Mouse (Mus musculus): Measurements from ENCODE around the gene Hspa5.
"Not testable (repeated sequence)": the region's sequence is repeated elsewhere in the genome, so short reads cannot be mapped to it uniquely, and the experiment has no call there.

Gene Hspa5

DNA sequence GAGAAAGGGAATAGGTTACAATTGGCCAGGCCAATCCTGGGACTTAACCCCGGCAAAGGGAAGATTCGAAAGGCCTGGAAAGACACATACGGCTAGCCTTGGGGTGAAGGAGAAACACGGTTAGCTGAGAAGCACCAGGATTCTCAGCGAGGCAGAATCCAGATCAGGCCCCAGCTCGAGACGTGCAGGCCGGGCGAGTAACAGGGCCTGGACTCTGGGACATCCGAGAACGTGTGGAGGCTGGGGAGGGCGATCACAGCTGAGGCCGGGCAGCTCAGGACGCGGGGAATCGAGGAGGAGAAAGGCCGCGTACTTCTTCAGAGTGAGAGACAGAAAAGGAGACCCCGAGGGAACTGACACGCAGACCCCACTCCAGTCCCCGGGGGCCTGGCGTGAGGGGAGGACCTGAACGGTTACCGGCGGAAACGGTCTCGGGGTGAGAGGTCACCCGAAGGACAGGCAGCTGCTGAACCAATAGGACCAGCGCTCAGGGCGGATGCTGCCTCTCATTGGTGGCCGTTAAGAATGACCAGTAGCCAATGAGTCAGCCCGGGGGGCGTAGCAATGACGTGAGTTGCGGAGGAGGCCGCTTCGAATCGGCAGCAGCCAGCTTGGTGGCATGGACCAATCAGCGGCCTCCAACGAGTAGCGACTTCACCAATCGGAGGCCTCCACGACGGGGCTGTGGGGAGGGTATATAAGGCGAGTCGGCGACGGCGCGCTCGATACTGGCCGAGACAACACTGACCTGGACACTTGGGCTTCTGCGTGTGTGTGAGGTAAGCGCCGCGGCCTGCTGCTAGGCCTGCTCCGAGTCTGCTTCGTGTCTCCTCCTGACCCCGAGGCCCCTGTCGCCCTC lies at the start of gene Hspa5:
Hspa5 (plus strand) TSS at position 603 of the 859 bp plus-strand sequence.
- peak; percentile 100 for DNase-seq (ENCODE audit: low spot score in 2 of 2)

DNA sequence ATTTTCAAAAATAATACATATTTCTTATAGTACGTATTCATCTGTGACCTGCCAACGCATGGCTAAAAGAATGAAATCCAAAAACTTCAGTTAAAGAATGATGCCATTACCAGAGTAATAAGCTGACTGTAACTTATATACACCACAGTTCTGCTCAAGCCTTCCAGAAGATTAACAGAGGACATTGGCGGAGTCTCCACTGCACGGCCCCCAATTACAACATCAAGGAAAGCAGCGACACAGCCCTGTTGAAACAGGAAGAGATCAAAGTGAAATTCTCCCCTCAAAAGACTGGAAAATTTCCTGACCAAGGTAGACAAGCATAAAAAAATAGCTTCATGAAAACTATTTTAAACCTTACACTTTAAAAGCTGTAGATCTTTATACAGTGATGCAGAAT lies 46.5 kb upstream of the Hspa5 start:
- DNase-seq (ENCODE audit: low spot score in 2 of 2): no peak

DNA sequence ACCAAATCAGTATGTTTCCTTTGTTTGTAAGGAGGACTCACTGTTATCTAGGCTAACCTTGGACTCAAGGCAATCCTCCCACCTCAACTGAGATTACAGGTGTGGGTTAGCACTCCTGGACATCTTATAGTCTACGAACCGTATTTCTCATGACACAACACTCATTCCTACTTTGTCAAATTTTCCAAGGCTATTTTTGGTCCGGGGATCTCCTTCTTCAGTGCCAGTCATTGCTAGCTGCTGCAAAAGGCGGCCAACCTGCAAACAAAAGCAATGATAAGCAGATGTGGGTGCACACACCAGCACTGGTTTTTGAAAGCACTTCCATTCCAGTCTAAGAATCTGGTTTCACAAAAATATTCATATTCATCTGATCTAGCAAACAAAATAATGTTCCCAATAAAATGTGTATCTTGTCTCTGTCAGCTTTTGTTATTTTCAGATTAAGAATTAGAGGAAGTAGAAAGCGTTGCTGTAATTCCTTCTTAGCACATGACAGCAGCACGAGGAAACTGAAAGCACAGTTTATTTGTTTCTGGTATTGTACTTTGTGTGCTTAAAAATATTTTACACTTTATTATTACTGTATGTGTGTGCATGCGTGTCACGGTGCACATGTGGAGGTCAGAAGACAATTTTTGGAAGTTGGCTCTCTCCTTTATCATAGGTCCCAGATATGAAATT lies 44.6 kb upstream of the Hspa5 start:
- DNase-seq (ENCODE audit: low spot score in 2 of 2): no peak

DNA sequence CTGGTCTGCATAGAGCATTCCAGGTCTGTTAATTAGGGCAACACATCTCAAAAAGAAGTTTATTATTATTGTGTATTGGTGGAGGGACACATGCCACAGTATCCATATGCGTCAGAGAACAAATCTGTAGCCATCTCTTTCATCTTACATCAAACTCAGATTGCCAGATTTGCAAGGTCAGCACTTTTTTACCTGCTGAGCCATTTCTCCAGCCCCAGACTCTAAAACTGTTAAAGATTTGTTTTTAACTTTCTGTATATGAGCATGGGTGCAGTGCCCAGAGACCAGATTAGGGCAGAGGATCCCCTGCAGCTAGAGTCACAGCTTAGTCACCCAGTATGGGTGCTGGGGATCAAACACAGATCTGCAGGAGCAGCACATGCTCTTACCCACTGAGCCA lies 35.1 kb upstream of the Hspa5 start:
- DNase-seq (ENCODE audit: low spot score in 2 of 2): no peak

DNA sequence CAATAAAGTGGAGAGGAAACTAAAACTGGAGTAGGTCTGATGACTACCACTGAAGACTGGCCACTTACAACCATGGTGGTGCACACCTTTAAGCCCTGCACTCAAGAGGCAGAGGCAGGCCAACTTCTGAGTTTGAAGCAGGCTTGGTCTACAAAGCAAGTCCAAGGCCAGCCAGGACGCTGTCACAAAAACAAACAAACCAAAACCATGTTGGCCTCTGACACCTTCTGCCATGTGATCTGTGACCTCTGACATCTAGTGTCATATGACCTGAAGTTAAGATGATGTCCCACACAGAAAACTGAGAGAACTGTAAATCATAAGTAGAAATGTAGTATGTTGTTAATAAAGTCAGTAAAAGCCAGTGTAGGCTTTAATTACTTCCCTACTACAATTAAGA lies 33.9 kb upstream of the Hspa5 start:
- no peak for DNase-seq (ENCODE audit: low spot score in 2 of 2)

DNA sequence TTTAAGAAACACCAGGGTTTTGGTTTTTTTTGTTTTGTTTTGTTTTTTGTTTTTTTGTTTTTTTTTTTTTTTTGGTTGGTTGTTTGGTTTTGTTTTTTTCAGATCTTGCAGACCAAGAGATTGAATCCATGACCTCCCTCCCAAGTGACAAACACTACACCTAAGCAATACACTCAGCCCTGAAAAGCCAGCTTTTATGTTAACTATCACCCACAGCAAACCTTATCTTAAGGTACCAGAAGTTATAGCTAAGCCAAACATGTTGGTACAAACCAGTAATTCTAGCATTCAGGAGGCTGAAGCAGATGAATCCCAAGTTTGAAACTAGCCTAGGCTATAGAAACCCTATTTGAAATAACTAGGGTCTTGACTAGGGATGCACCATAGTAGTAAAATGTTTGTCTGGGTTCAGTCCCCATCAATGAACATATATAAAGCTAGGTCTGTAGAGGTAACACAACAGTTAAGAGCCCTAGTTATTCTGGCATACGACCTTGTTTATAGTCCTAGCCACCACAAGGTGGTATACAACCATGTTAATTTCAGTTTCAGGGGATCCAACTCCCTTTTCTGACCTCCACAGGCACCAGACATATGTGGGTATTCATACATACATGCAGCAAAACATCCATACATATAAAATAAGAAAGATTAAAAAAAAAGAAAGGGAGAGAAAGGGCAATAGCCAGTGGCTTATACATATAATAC lies 31.9 kb upstream of the Hspa5 start:
- no peak for DNase-seq (ENCODE audit: low spot score in 2 of 2)

DNA sequence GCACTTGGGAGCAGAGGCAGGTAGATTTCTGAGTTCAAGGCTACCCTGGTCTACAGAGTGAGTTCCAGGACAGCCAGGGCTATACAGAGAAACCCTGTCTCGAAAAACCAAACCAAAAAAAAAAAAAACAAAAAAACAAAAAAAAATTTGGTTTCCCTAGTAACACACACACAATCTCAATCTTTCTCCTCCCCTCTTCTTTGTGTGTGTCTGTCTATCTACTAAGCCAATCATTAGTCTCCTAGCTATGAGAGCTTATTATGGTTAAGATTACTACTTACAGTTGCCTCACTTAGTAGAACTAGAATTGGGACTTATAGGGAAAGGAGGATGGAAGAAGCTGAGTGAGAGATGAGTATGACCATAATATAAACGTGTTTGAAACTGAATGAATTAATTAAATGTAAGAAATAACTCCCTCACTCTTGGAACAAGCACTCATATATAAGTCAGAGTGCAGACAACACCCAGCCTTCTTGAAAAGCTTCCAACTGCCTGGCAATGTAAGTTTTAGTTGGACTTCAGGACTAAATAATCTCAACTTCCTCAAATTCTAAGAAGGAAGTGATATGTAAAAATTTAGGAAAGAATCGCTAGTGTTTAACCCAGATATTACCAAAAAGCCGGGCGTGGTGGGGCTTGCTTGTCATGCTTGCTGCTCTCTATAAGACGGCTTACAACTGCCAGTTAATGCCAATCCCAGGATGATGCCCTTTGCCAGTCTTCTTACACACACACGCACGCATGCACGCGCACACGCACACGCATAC lies 30.2 kb upstream of the Hspa5 start:
- no peak for DNase-seq (ENCODE audit: low spot score in 2 of 2)

DNA sequence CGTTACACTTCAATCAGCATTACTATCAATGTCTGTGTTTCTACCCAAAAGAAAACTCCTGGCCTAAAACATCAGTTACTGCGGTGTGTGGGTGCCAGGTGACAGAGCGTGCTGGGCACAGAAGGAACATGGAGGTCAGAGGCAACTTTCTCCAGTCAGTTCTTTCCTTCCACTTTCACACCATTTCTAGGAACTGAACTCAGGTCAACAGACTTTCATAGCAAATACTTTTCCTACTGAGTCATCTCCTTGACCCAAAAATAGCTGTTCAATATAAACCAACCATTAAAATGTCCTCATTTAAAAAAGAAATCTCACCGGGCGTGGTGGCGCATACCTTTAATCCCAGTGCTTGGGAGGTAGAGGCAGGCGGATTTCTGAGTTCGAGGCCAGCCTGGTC lies 29.1 kb upstream of the Hspa5 start:
- DNase-seq (ENCODE audit: low spot score in 2 of 2): no peak

DNA sequence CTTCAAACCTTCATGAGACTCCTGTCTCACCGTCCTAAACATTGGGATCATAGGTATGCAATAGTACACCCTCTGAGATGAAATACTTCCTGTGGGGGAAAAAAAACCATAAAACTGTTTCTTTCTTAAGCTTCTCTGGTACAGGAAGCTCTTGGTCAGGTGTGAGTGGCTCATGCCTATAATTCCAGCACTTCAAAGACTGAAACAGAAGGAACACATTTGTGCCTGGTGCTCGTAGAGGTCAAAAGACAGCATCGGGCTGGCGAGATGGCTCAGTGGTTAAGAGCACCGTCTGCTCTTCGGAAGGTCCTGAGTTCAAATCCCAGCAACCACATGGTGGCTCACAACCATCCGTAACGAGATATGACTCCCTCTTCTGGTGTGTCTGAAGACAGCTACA lies 27.3 kb upstream of the Hspa5 start:
- no peak for DNase-seq (ENCODE audit: low spot score in 2 of 2)

DNA sequence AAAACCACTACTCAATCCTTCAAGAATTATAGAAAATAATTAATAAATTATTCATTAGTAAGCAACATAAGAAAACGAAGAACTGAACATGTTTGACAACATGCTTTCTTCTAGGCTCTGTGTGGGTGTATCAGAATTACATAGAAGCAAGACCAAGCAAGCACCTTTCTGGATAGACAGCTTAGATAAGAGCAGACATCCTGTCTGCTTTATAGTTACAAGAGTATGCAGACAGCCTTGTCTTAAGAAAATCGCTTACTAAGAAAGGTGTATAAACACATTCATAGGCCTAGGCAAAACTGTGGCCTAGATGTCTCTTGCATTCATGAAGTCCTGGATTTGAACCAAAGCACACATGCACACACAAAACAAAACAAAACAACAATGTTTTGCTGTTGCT lies 26.1 kb upstream of the Hspa5 start:
- DNase-seq (ENCODE audit: low spot score in 2 of 2): no peak

DNA sequence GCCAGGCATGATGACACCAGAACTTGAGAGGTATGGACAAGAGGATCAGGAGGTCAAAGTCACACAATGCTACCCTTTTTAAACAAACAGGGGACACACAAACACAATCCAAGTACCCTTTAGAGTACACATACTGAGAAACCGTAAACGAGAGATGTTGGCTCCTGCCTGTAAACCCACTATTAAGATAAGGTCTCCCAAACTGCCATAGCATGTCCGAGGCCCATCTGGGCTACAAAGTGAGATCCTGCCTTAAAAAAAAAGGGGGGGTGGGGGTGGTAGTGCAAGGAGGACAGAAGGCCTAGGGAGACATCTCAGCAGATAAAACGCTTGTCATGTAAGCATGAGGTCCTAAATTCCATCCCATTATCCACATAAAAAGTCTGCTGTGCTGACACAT lies 23.3 kb upstream of the Hspa5 start:
- DNase-seq (ENCODE audit: low spot score in 2 of 2): no peak

DNA sequence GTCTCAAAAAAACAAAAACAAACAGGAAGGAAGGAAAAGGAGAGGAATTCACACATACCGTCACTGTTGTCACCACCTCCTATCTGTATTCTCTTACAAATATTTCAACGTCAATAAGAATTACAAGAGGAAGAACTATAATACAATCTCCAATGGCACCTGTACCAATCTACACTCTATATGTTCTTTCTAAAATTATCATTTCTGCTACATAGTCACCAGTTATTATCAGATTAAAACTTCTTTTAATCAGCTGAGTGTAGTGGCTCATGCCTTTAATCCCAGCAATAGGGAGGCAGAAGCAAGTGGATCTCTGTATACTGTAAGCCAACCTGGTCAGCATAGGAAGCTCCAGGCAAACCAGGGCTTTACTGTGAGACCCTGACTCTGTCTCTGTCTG lies 21.5 kb upstream of the Hspa5 start:
- no peak for DNase-seq (ENCODE audit: low spot score in 2 of 2)

DNA sequence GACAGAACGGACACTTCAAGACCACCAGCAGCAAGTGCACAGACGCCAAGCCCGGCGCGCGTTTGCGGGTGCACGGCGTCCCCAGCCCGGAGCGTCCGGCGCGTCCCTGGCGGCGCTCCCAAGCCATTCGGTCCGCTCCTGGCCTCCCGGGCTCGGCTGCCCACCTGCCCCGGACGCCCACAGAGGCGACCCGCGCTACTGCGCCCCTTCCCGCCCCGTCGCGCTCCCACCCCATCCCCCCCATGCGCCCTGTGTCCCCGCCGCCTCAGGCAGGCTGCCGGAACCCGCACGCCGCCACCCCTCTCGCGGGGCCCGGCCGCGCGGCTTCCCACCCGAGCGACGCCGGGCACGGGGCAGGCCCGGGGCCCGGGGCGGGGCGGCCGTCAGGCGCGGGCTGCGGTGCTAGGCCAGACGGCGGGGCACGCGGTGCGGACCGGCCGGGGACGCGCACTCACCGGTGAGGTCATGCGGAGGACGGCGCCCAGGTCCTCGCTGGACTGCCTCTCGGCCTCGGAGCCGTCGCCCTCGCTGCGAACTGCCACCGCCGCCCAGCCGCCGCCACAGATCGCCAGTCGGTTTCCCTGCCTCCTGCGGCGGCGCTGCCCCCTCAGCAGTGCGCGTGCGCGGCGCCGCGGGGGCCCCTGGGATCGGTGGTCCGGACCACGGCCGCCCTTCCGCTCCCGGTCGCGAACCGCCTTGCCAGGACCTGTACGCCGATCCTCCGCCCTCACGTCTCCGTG lies 17.8 kb upstream of the Hspa5 start:
- peak; percentile 87 to 91 for DNase-seq (ENCODE audit: low spot score in 2 of 2)

DNA sequence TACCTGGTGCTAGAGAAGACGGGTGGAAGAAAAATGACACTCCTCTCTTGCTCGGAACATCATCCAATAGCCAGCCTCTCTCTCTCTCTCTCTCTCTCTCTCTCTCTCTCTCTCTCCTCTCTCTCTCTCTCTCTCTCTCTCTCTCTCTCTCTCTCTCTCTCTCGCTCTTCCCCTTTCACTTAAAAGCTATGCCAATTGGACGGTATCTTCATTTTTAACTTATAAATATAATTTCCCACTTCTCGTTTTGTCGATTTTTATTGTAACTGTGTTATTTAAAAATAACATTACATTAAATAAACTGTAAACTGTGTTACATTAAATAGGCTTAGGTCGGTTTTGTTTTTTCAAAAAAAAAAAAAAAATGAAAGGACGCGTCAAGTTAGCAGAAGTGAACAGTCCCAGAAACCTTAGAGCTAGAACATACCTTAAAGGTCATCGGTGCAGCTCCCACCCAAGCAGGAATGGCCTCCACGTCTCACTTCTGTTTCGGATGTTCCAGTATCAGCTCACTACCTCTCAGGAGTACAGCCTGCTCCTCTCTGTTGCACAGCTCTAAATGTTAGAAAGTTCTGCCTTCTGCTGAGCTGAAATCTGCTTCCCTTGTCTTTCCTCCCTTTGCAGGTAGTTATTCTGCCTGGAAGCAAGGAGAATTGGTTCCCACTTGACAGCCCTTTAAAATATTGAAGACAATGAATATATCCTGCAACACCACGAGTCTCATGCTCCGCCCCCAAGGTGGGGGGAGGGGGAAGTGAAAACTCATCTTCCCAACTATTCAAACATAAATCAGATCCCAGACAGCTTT lies 17.0 kb upstream of the Hspa5 start, which contains the start of gene Gapvd1:
Gapvd1 (minus strand) TSS at position 682 of the 808 bp plus-strand sequence.
- DNase-seq (ENCODE audit: low spot score in 2 of 2): peak in 1 of 2 experiments; percentile 39

DNA sequence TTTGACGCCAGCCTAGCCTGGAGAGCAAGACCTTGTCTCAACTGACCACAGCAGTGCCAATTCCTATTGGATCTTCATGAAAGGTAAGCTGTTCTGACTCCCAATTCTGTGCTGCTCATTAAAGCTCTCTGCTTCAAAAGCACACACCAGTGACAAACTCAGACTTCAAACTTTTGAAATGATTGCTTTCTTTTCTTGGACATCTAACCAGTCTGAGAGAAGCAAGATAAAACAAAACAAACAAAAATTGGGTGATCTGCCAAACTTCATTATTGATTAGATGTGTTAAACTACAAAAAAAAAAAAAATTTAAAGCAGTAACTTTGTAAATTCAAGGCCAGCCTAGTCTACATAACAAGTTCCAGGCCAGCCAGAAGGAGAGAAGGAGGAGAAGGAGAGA lies 14.4 kb upstream of the Hspa5 start:
- DNase-seq (ENCODE audit: low spot score in 2 of 2): no peak

DNA sequence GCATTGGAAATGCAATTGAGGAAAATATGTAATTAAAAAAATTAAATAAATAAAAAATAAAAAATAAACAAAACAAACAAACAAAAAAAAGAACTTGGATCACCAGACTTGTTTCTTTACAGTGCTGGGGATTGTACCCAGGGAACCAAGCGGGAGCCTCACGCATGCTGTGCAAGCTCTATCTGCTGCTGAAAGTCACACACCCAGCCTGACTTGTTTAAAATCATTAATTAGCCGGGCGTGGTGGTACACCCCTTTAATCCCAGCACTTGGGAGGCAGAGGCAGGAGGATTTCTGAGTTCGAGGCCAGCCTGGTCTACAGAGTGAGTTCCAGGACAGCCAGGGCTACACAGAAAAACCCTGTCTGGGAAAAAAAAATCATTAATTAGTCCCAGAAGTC lies 10.5 kb upstream of the Hspa5 start:
- DNase-seq (ENCODE audit: low spot score in 2 of 2): not testable (repeated sequence)

DNA sequence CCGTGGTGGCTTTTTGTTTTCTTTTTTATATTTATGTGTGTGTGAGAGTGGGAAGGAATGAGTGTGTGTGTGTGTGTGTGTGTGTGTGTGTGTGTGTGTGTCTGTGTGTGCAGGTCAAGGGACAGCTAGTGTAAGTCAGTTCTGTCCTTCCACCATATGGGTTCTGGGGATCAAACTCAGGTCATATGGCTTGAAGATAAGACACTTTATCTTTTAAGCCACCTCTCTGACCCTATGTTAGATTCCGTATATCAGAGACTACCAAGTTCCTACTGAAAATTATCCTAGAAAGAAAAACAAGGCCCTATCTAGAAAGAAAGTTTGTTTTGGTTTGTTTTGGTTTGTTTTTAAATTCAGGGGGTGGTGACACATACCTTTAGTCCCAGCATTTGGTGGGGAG lies 9.6 kb upstream of the Hspa5 start:
- DNase-seq (ENCODE audit: low spot score in 2 of 2): no peak

DNA sequence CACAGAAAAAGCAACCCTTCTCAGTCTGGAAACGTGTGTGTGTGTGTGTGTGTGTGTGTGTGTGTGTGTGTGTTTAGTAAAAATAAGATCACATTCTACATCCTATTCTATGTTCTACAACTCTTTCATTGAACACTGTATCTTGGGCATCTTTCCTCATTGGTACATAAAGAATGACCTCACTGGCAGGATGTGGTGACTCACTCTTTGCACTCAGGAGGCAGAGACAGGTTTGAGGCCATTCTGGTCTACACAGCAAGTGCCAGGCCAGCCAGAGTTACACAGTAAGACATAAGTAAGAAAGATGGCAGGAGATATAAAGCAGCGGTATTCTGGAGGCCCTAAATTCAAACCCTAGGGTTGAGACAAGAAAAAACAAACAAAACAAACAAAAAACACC lies 8.9 kb upstream of the Hspa5 start:
- DNase-seq (ENCODE audit: low spot score in 2 of 2): no peak

DNA sequence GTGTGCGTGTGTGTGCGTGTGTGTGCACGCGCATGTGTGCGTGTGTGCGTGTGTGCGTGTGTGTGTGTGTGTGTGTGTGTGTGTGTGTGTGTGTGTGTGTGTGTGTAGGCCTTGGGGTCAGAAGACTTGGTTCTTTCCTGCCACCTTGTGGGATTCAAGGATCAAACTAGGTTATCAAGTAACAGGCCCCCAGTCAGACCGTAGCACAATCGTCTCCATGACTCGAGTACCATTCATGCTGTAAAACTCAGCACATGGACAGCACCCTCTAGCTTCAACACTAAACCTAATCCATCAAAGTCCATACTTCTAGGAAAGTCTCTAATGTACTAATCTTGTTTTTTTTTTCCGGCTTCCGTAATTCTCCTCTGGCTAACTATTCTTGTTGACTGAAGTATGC lies 7.0 kb upstream of the Hspa5 start:
- no peak for DNase-seq (ENCODE audit: low spot score in 2 of 2)

DNA sequence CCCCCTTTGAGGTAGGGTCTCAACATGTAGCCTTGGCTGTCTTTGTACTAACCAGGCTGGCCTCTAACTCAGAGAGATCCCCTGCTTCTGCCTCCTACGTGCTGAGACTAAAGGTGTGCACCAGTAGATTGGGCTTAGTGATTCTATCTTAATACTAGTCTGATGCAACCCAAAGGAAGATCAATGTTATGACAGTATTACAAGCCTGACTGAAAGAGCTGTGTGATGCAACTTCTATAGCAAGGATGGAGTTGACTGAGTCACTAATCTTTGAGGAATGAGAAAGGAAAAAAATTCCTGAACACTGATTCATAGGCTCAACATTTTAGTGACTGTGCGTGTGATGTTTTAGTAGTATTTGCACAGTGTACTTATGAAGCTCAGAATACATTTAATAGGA lies 1.7 kb upstream of the Hspa5 start:
- no peak for DNase-seq (ENCODE audit: low spot score in 2 of 2)
